ENCODE assay signal across 17 mouse cellular contexts in genomic region chr4:115325722-115326121, GRCm38 (mm10). TPM values are rescaled to one million over a fixed set of nuclear protein-coding genes. Genes with fewer than 3 reads are reported as not detected.
DNase-seq lines count a peak whose midpoint lies in the region; ATAC-seq and TF ChIP-seq lines count a peak whose summit lies in the region.
"Not testable (repeated sequence)": the region's sequence is repeated elsewhere in the genome, so short reads cannot be mapped to it uniquely, and the experiment has no call there.
"Had no signal": no experiment of that assay in that cellular context is flagged by ENCODE, and none has a peak within 500 bp of the region (broad histone marks: within the 10 kb centered on the region; RNA-seq: fewer than 3 reads in every experiment).

No protein-coding gene starts in this region.

- H3K9ac ChIP-seq in liver, adult 2 months (ENCODE audit: low read depth, low read length) = not testable (repeated sequence)

- not testable (repeated sequence) for TF ChIP-seq POLR2A in liver, adult 2 months (IDR thresholded peaks at IDR 0.05; ENCODE audit: extremely low read depth, insufficient read depth, low read length)

- not testable (repeated sequence) for TF ChIP-seq CTCF in liver, adult 2 months (IDR thresholded peaks at IDR 0.05; ENCODE audit: low read depth, low read length)

- H3K4me1 ChIP-seq in liver, adult 2 months (ENCODE audit: control insufficient read depth, insufficient read depth, low read length) = not testable (repeated sequence)

- peak; percentile 10 for DNase-seq in liver, adult 2 months (ENCODE audit: extremely low read depth, low read depth, low spot score)

- not testable (repeated sequence) for H3K79me2 ChIP-seq in liver, adult 2 months (ENCODE audit: control insufficient read depth, insufficient read depth, low read length)

- H3K27me3 ChIP-seq in liver, adult 2 months (ENCODE audit: control insufficient read depth, insufficient read depth, low read length) = not testable (repeated sequence)

- not testable (repeated sequence) for H3K4me3 ChIP-seq in liver, adult 2 months (ENCODE audit: insufficient read depth, low read depth, low read length)

- peaks cover 17% of the 10 kb centered on the region; the same call in 1 of the 2 replicates for H3K36me3 ChIP-seq in liver, adult 2 months (ENCODE audit: control insufficient read depth, insufficient read depth, low read length)

- ATAC-seq in common myeloid progenitor, adult 5-6 weeks (replicated peaks; ENCODE audit: low read depth, poor library complexity, severe bottlenecking) = peak; percentile 45; the same call in 1 of the 2 replicates
- ATAC-seq in granulocyte monocyte progenitor cell, adult 5-6 weeks (replicated peaks; ENCODE audit: poor library complexity, severe bottlenecking) = peak; percentile 66
- peak; percentile 74 for ATAC-seq in megakaryocyte, adult 5-6 weeks (ENCODE audit: poor library complexity, severe bottlenecking)
- peak; percentile 81 for ATAC-seq in megakaryocyte progenitor cell, adult 5-6 weeks (replicated peaks; ENCODE audit: poor library complexity)

- not testable (repeated sequence) for H3K27ac ChIP-seq in liver, adult 2 months (replicated peaks; ENCODE audit: insufficient read depth, low read depth, low read length)

RNA-seq across cellular contexts. Expression of gene Cyp4a12a, which starts 26.9 kb away (rescaled TPM):
- total RNA-seq in common myeloid progenitor, adult 5-6 weeks (2017) = not detected in 2 replicates
- not detected in 2 replicates for total RNA-seq in granulocyte monocyte progenitor cell, adult 5-6 weeks (2014; fragmentation: Nextera tagmentation)
- not detected in 2 replicates for total RNA-seq in granulocyte monocyte progenitor cell, adult 5-6 weeks (2017)
- 0.34 and 0.37 TPM in 2 replicates for total RNA-seq in liver, adult 2 months (2014; rRNA removed)
- polyA plus RNA-seq in liver, adult 2 months (2012; rRNA removed) = 0.91 and 8.7 TPM in 2 replicates
- not detected in 2 replicates for total RNA-seq in megakaryocyte, adult 5-6 weeks (2015)
- total RNA-seq in megakaryocyte, adult 5-6 weeks (2017) = not detected in 2 replicates
- not detected in 2 replicates for total RNA-seq in megakaryocyte progenitor cell, adult 5-6 weeks (2015)
- not detected in 2 replicates for total RNA-seq in megakaryocyte progenitor cell, adult 5-6 weeks (2017)
- total RNA-seq: adrenal gland, adult 18-20 months; adrenal gland, postnatal 10 days; adrenal gland, postnatal 14 days; adrenal gland, postnatal 25 days; CH12.LX; G1E; MEL had no signal
- polyA plus RNA-seq: activated CD4-positive, CD25-positive, alpha-beta regulatory T cell, adult 4 months; adrenal gland, adult 2 months; brain, embryonic 14.5 days; C2C12; CD4-positive, CD25-positive, alpha-beta regulatory T cell, adult 4 months; G1E had no signal
